ENCODE assay signal across 10 mouse cellular contexts in the genomic region with DNA sequence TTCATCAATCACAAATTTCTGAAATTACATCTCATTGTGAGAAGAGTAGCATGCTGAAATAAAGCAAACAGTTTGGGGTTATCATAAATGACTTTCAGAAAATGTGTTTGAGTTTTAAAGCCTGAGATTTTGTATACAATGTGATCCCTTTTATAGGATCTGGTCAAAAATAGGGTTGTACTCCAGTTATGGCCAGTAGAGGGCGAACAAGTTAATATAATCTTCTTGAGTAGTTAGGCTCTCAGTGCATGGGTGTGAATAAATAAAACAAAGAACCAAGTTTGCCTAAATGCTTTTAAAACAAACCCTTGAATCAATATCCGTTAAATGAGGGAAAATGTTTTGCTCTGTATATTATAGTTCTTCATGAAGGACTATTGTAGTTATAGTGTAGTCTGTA. TPM values are rescaled to one million over a fixed set of nuclear protein-coding genes. Genes with fewer than 3 reads are reported as not detected.
A peak's percentile ranks its signal among the peaks of the same experiment; 100 is the strongest.
DNase-seq lines count a peak whose midpoint lies in the region; ATAC-seq and TF ChIP-seq lines count a peak whose summit lies in the region.
"Had no signal": no experiment of that assay in that cellular context is flagged by ENCODE, and none has a peak within 500 bp of the region (broad histone marks: within the 10 kb centered on the region; RNA-seq: fewer than 3 reads in every experiment).

No protein-coding gene starts in this region.

- 18% methylated on average over 2 of the region's 2 CpGs for WGBS in forebrain, postnatal 0 days
- 20% methylated on average over 2 of the region's 2 CpGs for WGBS in forebrain, embryonic 11.5 days

- no peaks in the 10 kb centered on the region for H3K9me3 ChIP-seq in forebrain, postnatal 0 days (ENCODE audit: low read length)
- no peaks in the 10 kb centered on the region for H3K9me3 ChIP-seq in forebrain, embryonic 11.5 days (ENCODE audit: control insufficient read depth, low read length)
- H3K9me3 ChIP-seq: liver, embryonic 15.5 days had no signal

- peak; percentile 70 for TF ChIP-seq CTCF in forebrain, postnatal 0 days (IDR thresholded peaks at IDR 0.05; ENCODE audit: low read depth)

- no peaks in the 10 kb centered on the region for H3K36me3 ChIP-seq in forebrain, postnatal 0 days (ENCODE audit: insufficient read depth)
- H3K36me3 ChIP-seq in forebrain, embryonic 11.5 days (ENCODE audit: control insufficient read depth, insufficient read depth, low read length), result no peaks in the 10 kb centered on the region
- H3K36me3 ChIP-seq: liver, embryonic 15.5 days had no signal

- H3K27ac ChIP-seq in forebrain, postnatal 0 days (ENCODE audit: low read depth, low read length), result no peak overlapping the region
- H3K27ac ChIP-seq in forebrain, embryonic 11.5 days (ENCODE audit: low read depth, low read length), result no peak overlapping the region
- H3K27ac ChIP-seq: liver, embryonic 15.5 days had no signal

- no peak overlapping the region for H3K9ac ChIP-seq in forebrain, postnatal 0 days
- H3K9ac ChIP-seq in forebrain, embryonic 11.5 days (ENCODE audit: low read length), result no peak overlapping the region
- H3K9ac ChIP-seq: liver, embryonic 15.5 days had no signal

- DNase-seq in forebrain, postnatal 0 days, result peak; percentile 82
- no peak for DNase-seq in forebrain, embryonic 11.5 days (ENCODE audit: low spot score)
- peak; percentile 12 for DNase-seq in ovary, postnatal 14 days (ENCODE audit: low spot score)
- no peak for DNase-seq in ovary, adult 18-20 months (ENCODE audit: low spot score)
- peak; percentile 25 to 84 for DNase-seq in frontal cortex, adult 2 months (ENCODE audit: extremely low spot score in 1 of 2, low spot score in 1 of 2)
- DNase-seq in mesoderm, embryonic 11.5 days (ENCODE audit: low read depth, low spot score), result peak; percentile 32
- DNase-seq in gastrocnemius, adult 18-20 months (ENCODE audit: low spot score), result no peak

- no peaks in the 10 kb centered on the region for H3K27me3 ChIP-seq in forebrain, postnatal 0 days (ENCODE audit: insufficient read depth, low read length)
- no peaks in the 10 kb centered on the region for H3K27me3 ChIP-seq in forebrain, embryonic 11.5 days (ENCODE audit: control insufficient read depth, insufficient read depth, low read length)
- H3K27me3 ChIP-seq: liver, embryonic 15.5 days had no signal

- peak; percentile 36; the same call in 1 of the 2 replicates for ATAC-seq in forebrain, postnatal 0 days
- no peak for ATAC-seq in forebrain, embryonic 11.5 days (replicated peaks; ENCODE audit: low FRiP score)
- ATAC-seq in activated CD4-positive, CD25-positive, alpha-beta regulatory T cell, adult 4 months, result no peak

- H3K4me1 ChIP-seq in forebrain, postnatal 0 days (ENCODE audit: insufficient read depth), result no peaks in the 10 kb centered on the region
- no peaks in the 10 kb centered on the region for H3K4me1 ChIP-seq in forebrain, embryonic 11.5 days (replicated peaks; ENCODE audit: control insufficient read depth, insufficient read depth, low read length)
- H3K4me1 ChIP-seq: liver, embryonic 15.5 days had no signal

- no peak overlapping the region for H3K4me2 ChIP-seq in forebrain, postnatal 0 days (ENCODE audit: low read depth)
- H3K4me2 ChIP-seq in forebrain, embryonic 11.5 days (ENCODE audit: low read depth, low read length, severe bottlenecking), result no peak overlapping the region
- H3K4me2 ChIP-seq: liver, embryonic 15.5 days had no signal

- no peak overlapping the region for H3K4me3 ChIP-seq in forebrain, postnatal 0 days (ENCODE audit: low read depth, low read length)
- no peak overlapping the region for H3K4me3 ChIP-seq in forebrain, embryonic 11.5 days (ENCODE audit: low read depth, low read length)
- H3K4me3 ChIP-seq: liver, embryonic 15.5 days had no signal

RNA-seq across cellular contexts. Expression of a gene that starts 46.7 kb away (rescaled TPM):
- 19.0 and 34.6 TPM in 2 replicates for total RNA-seq in forebrain, postnatal 0 days (2014; rRNA removed)
- 12.5 and 25.6 TPM in 2 replicates for polyA plus RNA-seq in forebrain, postnatal 0 days (2015; fragmentation: Nextera tagmentation; extraction: Ambion mirVana)
- polyA plus RNA-seq in forebrain, embryonic 11.5 days (2014; fragmentation: Nextera tagmentation; extraction: Ambion mirVana), result 1.2 and 1.3 TPM in 2 replicates
- 62.4 and 70.6 TPM in 2 replicates for polyA plus RNA-seq in frontal cortex, adult 2 months (2012; rRNA removed)
- polyA plus RNA-seq in activated CD4-positive, CD25-positive, alpha-beta regulatory T cell, adult 4 months (2017; shearing (Covaris generic)), result under 1 TPM in 1 of 2 experiments, not detected in 1; 0.12 TPM
- total RNA-seq in gastrocnemius, adult 18-20 months (2021), result not detected
- polyA plus RNA-seq: liver, embryonic 15.5 days; spleen, adult 2 months had no signal

Comparison
In these comparisons a context has a peak if more than half of its experiments do, and no peak if none do; other contexts are left out.
1. DNase-seq: peak in forebrain, postnatal 0 days (single experiment), ovary, postnatal 14 days (single experiment), frontal cortex, adult 2 months (2 of 2) and mesoderm, embryonic 11.5 days (single experiment); none in forebrain, embryonic 11.5 days (single experiment), ovary, adult 18-20 months (single experiment) and gastrocnemius, adult 18-20 months (single experiment).